Mouse (Mus musculus) C2C12 (cell line): ENCODE results near the gene Dlgap1. TPM values are rescaled to one million over a fixed set of nuclear protein-coding genes. Genes with fewer than 3 reads are reported as not detected.
A peak's percentile ranks its signal among the peaks of the same experiment; 100 is the strongest.

Source experiments
- H3K27me3 ChIP-seq: one replicate; pipeline ENCODE4 v1.6.1; 2011; ENCODE audit not compliant: control insufficient read depth, insufficient read depth, insufficient read length
- H3K36me3 ChIP-seq: one replicate; pipeline ENCODE4 v1.6.1; 2011; ENCODE audit not compliant: control insufficient read depth, insufficient read depth
- H3K4me3 ChIP-seq: one replicate; pipeline ENCODE4 v1.5.1; 2011; ENCODE audit warnings: mild to moderate bottlenecking, control low read depth; ENCODE audit not compliant: poor library complexity, insufficient read depth, severe bottlenecking
- H3K79me2 ChIP-seq: one replicate; pipeline ENCODE4 v1.6.1; 2011; ENCODE audit not compliant: control insufficient read depth, insufficient read depth
- H3K79me3 ChIP-seq: one replicate; pipeline ENCODE4 v1.6.1; 2011; ENCODE audit warnings: low read depth, control low read depth
- H3ac ChIP-seq: one replicate; pipeline ENCODE3; 2011; ENCODE audit warnings: low read depth; ENCODE audit not compliant: control insufficient read depth, insufficient read length
- CEBPB ChIP-seq: IDR thresholded peaks from one replicate; pipeline ENCODE4 v1.6.1; 2011; ENCODE audit warnings: low read depth, mild to moderate bottlenecking, control low read depth, moderate library complexity
- CTCF ChIP-seq: IDR thresholded peaks from one replicate; pipeline ENCODE4 v1.5.1; 2011; ENCODE audit not compliant: control insufficient read depth, insufficient read depth, insufficient read length
- FOSL1 ChIP-seq: IDR thresholded peaks from one replicate; pipeline ENCODE4 v1.8.0; 2011; ENCODE audit warnings: mild to moderate bottlenecking, low read length; ENCODE audit not compliant: poor library complexity, insufficient read depth, severe bottlenecking
- MAX ChIP-seq: IDR thresholded peaks from one replicate; pipeline ENCODE4 v1.6.1; 2011; ENCODE audit warnings: mild to moderate bottlenecking, control low read depth
- MYOD1 ChIP-seq: IDR thresholded peaks from one replicate; pipeline ENCODE4 v1.6.1; 2011; ENCODE audit warnings: low read depth; ENCODE audit not compliant: control insufficient read depth, insufficient read length
- MYOG ChIP-seq: IDR thresholded peaks from one replicate; pipeline ENCODE4 v1.6.1; 2011; ENCODE audit not compliant: control insufficient read depth, insufficient read length; ENCODE audit errors: extremely low read depth
- USF1 ChIP-seq: IDR thresholded peaks from one replicate; pipeline ENCODE4 v1.6.1; 2011; ENCODE audit warnings: low read depth, mild to moderate bottlenecking, control low read depth, moderate library complexity
- polyA plus RNA-seq: library from polyadenylated mRNA; unstranded; fragments of >200 nt; fragmentation: generic; extraction: Trizol; gene quantifications from one replicate; pipeline ENCODE4 v1.2.1, GENCODE M21; 2012; ENCODE audit warnings: missing spikeins

Dlgap1 gene
- polyA plus RNA-seq, 1 experiment: 0.22 TPM

DNA sequence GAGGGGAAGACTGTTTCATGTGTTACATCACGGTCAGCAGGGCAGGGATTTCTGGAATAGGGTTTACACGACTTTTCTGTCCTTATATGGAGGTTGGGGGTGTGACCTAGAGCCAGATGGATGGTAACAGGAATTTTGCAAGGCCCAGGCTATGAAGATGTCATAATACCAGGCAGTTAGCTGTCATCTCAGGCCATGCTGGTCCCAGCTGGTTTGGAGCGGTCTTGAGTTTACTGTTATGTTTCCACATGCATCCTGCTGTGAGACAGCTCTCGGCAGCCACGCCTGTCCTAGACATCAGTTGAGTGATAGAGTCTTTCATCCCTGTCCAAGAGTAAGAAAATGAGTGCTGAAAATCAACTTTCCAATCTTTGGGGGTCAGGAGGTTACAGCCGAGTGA, 776.5 kb downstream of the Dlgap1 start:
- Histone ChIP-seq H3ac (no peak overlapping the region), H3K79me3 (no peaks in the 10 kb centered on the region), H3K4me3 (no peak overlapping the region), H3K79me2 (no peaks in the 10 kb centered on the region), H3K36me3 (no peaks in the 10 kb centered on the region), H3K27me3 (no peaks in the 10 kb centered on the region)
- TF ChIP-seq FOSL1 (no peak), CEBPB (peak; percentile 47)

DNA sequence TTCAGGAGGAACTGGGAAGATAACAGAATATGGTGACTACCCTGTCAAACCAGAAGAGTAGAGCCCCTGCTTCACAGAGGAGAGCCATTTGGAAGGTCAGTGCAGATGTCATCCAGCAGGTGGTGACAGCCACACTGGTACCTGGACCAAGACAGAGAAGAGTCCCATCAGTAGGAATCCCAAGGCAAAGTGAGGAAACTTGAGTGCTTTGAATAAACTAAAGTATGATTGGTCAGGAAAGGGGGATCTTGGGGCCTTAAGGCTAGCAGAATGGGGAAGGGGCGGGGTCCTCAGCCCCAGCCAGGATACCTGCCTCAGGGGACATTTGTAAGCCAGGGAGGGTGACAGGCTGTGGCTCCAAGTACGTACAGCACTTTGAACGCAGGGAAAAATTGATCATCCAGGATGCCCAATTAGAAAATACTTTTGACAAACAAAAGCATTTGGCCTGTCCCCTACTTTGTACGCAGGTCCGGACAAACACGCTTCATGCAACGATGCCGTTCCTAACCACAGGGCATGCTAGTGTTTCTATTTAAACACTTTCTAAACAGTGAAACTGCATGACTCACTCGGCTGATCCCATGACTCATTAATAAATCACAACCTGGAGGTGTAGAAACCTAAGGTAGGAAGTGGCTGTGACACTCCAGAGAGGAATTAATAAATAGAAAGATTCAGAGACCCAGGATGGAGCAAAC, 777.7 kb downstream of the Dlgap1 start:
- H3ac ChIP-seq: peak overlapping the region; percentile 61
- H3K79me3 ChIP-seq: no peaks in the 10 kb centered on the region
- H3K36me3 ChIP-seq: no peaks in the 10 kb centered on the region
- no peak overlapping the region for H3K4me3 ChIP-seq
- no peaks in the 10 kb centered on the region for H3K79me2 ChIP-seq
- no peaks in the 10 kb centered on the region for H3K27me3 ChIP-seq
- TF ChIP-seq USF1 (peak; percentile 38), CEBPB (peak; percentile 35), MAX (peak; percentile 66), FOSL1 (peak; percentile 100), MYOG (no peak), MYOD1 (peak; percentile 52), CTCF (no peak)

DNA sequence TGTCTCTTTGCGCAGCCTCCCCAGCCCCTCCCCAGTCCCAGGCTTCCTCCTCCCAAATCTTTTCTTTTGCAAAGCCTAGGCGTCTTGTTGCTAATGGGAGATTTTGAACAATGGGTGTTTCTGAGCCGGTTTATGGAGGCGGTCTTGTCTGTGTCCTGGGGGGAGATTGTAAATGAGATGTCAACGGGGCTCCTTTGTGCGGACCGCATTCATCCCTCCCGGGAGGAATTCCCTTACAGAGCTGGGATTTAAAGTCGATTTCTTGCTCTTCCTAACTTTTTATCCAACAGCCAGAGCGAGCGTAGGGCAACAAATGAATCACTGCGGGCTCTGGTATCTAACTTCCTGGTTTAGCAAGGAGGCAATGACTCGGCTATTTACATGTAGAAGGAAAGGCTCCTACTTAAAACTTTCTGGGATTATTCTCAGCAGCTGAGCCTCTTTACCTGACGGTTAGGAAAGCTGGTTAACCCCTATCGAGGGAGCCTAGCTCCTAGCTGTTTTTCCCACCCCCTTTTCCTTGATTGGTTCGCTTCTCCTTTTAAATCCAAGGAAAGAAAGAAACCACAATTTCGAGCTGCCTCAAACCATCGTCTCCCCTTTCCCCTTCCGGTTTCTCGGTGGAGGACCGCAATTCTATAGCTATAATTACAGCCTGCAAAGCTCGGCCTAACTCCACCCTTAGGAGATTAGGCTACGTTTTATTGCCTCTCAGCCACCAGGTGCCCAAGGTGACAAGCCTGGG, 779.0 kb downstream of the Dlgap1 start:
- Histone ChIP-seq H3K79me2 (no peaks in the 10 kb centered on the region), H3ac (peak overlapping the region; percentile 56), H3K36me3 (no peaks in the 10 kb centered on the region), H3K27me3 (no peaks in the 10 kb centered on the region), H3K79me3 (no peaks in the 10 kb centered on the region), H3K4me3 (no peak overlapping the region)
- TF ChIP-seq USF1 (no peak), CTCF (no peak), FOSL1 (no peak), CEBPB (no peak), MAX (no peak), MYOG (no peak), MYOD1 (peak; percentile 24)

- no peaks in the 10 kb centered on the region for H3K36me3 ChIP-seq
- no peak for TF ChIP-seq MYOG
- TF ChIP-seq MAX: no peak
Observed at GRCm38 (mm10) chr17:70748476-70748830, 779.6 kb downstream of the Dlgap1 start.

GRCm38 (mm10) chr17:70748964-70749650, 780.2 kb downstream of the Dlgap1 start:
- Histone ChIP-seq H3K79me2 (no peaks in the 10 kb centered on the region), H3K4me3 (no peak overlapping the region), H3ac (no peak overlapping the region), H3K36me3 (no peaks in the 10 kb centered on the region), H3K79me3 (no peaks in the 10 kb centered on the region), H3K27me3 (no peaks in the 10 kb centered on the region)
- TF ChIP-seq FOSL1 (no peak), MYOD1 (no peak), MYOG (no peak), MAX (no peak), USF1 (no peak), CEBPB (no peak), CTCF (no peak)

More at GRCm38 (mm10) chr17:70748476-70748830, 779.6 kb downstream of the Dlgap1 start:
- Histone ChIP-seq H3K79me2 (no peaks in the 10 kb centered on the region), H3K27me3 (no peaks in the 10 kb centered on the region), H3ac (peak overlapping the region; percentile 21), H3K4me3 (no peak overlapping the region), H3K79me3 (no peaks in the 10 kb centered on the region)
